Mouse (Mus musculus) Patski (cell line): Measurements from ENCODE around the gene Cebpb. TPM values are rescaled to one million over a fixed set of nuclear protein-coding genes. Genes with fewer than 3 reads are reported as not detected.

Experiments
- ATAC-seq: fragments of 100-300 bp; one replicate; pipeline ENCODE4 v1.8.0; 2021
- CTCF ChIA-PET: fragments of 350-600 bp; sonication (Branson Sonifier 250); formaldehyde crosslinking; loops from one replicate; lab custom pipeline; 2022; ENCODE audit warnings: inconsistent platforms; lab: Charles Lee
- POLR2A ChIA-PET: fragments of 350-600 bp; sonication (Branson Sonifier 250); formaldehyde crosslinking; loops from one replicate; lab custom pipeline; 2022; ENCODE audit warnings: antibody characterized with exemption, inconsistent platforms; lab: Charles Lee
- DNase-seq: peaks from one replicate; pipeline ENCODE4 v3.0.0-alpha.2; 2011; ENCODE audit warnings: low read depth, low spot score
- H3K27me3 ChIP-seq: fragments of 371-371 bp; one replicate; pipeline ENCODE4 v1.5.1; 2021
- CTCF ChIP-seq: fragments of 100-300 bp; IDR thresholded peaks from one replicate; pipeline ENCODE4 v1.5.1; 2021
- in situ Hi-C: fragments of 300-500 bp; cut with MboI; formaldehyde crosslinking; loops from 3 replicates; pipeline ENCODE4 v1.11.1; 2018; ENCODE audit warnings: low pct_unique_long_range_greater_than_20kb, mixed read lengths
- polyA plus RNA-seq: library from polyadenylated mRNA; unstranded; gene quantifications from one replicate; pipeline ENCODE4 v1.2.3, GENCODE M21; 2021

Cebpb gene
- polyA plus RNA-seq, 1 experiment from 2014 or later = 129 TPM

- in situ Hi-C loops = no loop called here
- DNase-seq (no peak), ATAC-seq (no peak)
- no peak for TF ChIP-seq CTCF
- POLR2A ChIA-PET = interaction anchor here (0.7 kb wide), 2 partner anchors 23 to 175 kb away, joined by 3 to 5 read pairs; no protein-coding TSS in a partner anchor
- CTCF ChIA-PET = no interaction called here
- H3K27me3 ChIP-seq = no peaks in the 10 kb centered on the region
Measured at GRCm38 (mm10) chr2:167665972-167666713, 22.6 kb upstream of the Cebpb start.

DNA sequence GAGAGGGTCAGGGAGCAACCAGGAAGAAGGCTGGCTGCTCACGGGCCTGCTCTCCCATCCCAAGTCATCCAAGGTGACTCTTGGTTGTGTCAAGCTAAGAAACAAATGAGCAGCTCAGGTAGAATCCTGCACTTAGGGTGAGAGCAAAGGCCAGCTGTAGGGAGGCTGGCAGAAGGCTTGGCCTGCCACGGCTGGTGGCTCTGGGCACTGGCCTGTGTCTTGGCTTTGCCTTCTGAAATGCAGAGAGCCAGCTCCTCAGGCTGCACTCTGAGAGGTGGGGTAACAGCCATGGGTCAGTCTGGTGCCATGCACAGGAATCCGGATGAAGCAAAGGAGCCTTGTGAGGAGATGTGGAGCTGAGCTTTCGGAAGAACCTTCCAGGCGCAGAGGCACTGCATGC is 20.3 kb upstream of the Cebpb start:
- DNase-seq = no peak
- CTCF ChIA-PET = no interaction called here
- in situ Hi-C loops = no loop called here
- no peak for ATAC-seq
- TF ChIP-seq CTCF = no peak
- no peaks in the 10 kb centered on the region for H3K27me3 ChIP-seq
- POLR2A ChIA-PET = no interaction called here

- ATAC-seq (no peak), DNase-seq (no peak)
- no peaks in the 10 kb centered on the region for H3K27me3 ChIP-seq
- ChIA-PET CTCF (no interaction called here), POLR2A (no interaction called here)
- TF ChIP-seq CTCF = no peak
- in situ Hi-C loops = no loop called here
Measured at GRCm38 (mm10) chr2:167669398-167669797, 19.3 kb upstream of the Cebpb start.

DNA sequence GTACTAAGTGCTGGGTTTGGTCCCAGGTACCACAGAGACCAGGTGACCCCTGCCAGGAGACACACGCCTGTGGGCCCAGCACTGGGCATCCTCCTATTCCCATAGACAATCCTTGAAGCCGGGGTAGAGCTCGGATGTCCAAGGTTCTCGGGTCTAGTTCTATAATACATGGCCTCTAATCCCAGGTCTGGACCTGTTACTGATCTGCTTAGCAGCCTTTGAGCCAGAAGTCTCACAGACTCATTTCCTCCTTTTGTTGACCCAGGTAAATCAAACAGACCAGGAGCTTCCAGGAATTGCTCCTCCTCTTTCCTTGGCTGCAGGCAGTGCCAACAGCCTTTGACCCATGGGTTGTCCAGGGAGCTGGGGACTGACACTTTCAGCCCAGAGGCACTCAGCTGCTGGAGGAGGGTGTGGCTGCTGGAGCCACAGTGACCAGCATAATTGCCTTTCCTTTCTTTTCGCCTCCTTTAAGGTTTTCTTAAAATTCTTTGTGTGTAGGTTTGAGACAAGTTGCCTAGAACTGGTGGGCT is 17.5 kb upstream of the Cebpb start:
- no peak for TF ChIP-seq CTCF
- ATAC-seq (no peak), DNase-seq (no peak)
- in situ Hi-C loops = loop anchor here (5.0 kb wide), 1 partner anchor 139 kb away; no protein-coding TSS in a partner anchor
- CTCF ChIA-PET = interaction anchor here (1.0 to 1.3 kb wide), 2 partner anchors 8 to 9 kb away, joined by 3 to 4 read pairs; no protein-coding TSS in a partner anchor
- POLR2A ChIA-PET = no interaction called here
- no peaks in the 10 kb centered on the region for H3K27me3 ChIP-seq

DNA sequence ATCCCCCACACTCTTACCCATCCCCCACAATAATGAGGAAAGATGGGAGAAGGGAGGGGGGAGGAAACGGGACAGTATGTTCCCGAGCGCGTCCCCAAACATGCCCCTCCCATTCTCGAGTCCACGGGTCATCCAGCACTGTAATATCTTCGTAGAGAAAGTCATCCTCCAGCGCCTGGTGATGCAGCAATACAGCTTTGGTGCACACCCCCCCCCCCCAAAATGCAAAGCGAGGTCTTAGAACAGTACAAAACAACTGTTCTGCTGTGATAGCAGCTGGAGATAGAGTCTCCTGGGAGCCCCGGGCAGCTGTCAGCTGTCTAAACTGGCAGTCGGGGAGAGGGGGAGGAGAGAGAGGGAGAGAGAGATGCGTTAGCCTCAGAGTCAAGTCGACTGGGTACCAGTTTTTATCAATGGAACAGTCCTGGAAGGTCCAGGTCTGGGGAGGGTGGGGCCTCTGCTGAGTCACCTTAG is 16.5 kb upstream of the Cebpb start:
- ChIA-PET POLR2A (no interaction called here), CTCF (interaction anchor here (0.7 to 1.0 kb wide), 2 partner anchors 67 to 223 kb away, joined by 3 to 5 read pairs; no protein-coding TSS in a partner anchor)
- in situ Hi-C loops = loop anchor here (5.0 kb wide), 1 partner anchor 140 kb away; no protein-coding TSS in a partner anchor
- ATAC-seq = no peak
- TF ChIP-seq CTCF = no peak
- no peak for DNase-seq
- no peaks in the 10 kb centered on the region for H3K27me3 ChIP-seq

DNA sequence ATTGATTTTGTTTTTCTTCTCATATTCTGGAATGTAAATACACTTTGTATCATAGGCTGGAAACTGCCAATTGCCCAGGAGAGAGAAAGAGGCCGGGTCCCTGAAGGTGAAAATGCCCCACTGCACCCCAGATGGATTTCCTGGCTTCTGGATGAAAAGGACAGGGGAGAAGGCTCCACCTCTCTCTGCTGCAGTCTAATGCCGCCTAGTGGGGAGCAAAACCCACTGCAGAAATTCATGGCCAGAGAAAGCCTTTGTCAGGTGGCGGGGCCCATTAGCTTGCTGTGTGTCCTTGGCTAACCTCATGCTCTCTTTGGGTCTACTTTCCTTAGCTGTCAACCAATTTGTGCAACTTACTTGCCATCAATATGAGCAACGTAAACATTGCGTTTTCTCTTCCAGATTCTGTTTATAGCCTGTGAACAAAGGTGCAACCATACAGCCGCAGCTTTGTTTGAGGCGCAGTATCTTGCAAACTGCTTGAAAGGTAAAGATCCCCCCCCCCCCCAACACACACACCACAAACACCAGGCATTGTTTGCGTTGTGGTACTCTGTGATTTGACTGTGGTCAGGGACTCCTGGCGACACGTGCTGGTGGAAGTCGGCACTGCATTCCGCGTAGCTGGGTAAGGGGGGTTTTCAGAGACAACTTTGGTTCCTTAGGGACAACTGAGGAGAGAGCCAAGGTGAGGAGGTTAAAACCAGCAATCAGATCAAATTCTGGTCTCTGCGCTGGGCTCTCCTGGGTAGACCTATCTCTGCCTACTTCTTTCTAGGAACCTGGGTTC is 13.4 kb upstream of the Cebpb start:
- DNase-seq = no peak
- H3K27me3 ChIP-seq = no peaks in the 10 kb centered on the region
- ATAC-seq = no peak
- peak; percentile 73 for TF ChIP-seq CTCF
- ChIA-PET CTCF (interaction anchor here (1.0 kb wide), 1 partner anchor 9 kb away, joined by 4 read pairs; no protein-coding TSS in a partner anchor), POLR2A (no interaction called here)
- in situ Hi-C loops = loop anchor here (5.0 kb wide), 1 partner anchor 33 kb away; no protein-coding TSS in a partner anchor

DNA sequence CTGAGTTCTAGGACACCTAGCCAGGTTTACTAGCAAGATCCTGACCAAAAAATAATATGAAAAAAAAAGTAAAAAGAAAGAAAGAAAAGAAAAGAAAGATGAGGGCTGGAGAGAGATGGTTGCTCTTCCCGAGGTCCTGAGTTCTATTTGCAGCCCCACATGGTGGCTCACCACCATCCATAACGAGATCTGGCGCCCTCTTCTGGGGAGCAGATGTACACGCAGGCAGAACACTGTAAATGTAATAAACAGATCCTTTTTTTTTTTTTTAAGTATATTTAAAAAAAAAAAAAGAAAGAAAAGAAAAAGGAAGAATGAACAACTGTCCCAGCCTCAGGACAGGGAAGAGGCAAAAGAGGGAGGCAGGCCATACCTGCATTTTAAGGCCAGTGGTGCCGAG is 10.1 kb upstream of the Cebpb start:
- ChIA-PET CTCF (interaction anchor here (1.1 to 5.2 kb wide), 5 partner anchors 8 to 213 kb away, joined by 3 to 94 read pairs (median 3); no protein-coding TSS in a partner anchor), POLR2A (no interaction called here)
- ATAC-seq = no peak
- in situ Hi-C loops = loop anchor here (5.0 kb wide), 1 partner anchor 36 kb away; no protein-coding TSS in a partner anchor
- no peak for DNase-seq
- no peak for TF ChIP-seq CTCF
- H3K27me3 ChIP-seq = no peaks in the 10 kb centered on the region

DNA sequence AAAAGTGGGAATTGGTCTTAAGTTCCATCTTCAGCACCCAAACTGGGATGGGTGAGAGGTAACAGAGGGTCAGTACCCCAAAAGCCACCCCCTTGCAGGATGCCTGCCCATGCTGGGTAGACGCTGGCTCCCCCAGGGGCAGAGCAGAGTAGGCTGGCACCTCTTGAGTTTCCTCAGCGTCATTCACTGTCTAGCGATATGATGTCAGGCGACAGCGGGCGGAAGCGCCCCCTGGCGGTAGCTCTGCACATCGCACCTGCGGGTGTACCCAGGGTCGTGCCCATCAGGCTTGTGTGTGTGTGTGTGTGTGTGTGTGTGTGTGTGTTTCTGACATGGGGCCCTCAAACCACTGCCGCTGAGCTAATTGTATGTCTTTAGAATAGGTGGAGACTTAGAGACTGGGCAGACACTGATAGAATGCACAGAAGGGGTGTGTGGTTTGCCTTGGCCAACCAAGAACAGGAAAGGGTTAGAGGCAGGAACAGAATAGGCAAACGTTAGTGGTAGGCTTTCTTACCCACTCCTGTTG is 8.7 kb upstream of the Cebpb start:
- in situ Hi-C loops = loop anchor here (5.0 kb wide), 1 partner anchor 38 kb away; no protein-coding TSS in a partner anchor
- no peak for TF ChIP-seq CTCF
- peak; percentile 28 for ATAC-seq
- ChIA-PET POLR2A (interaction anchor here (0.6 to 1.4 kb wide), 2 partner anchors 216 to 285 kb away, joined by 3 to 6 read pairs; no protein-coding TSS in a partner anchor), CTCF (interaction anchor here (0.7 to 5.2 kb wide), 19 partner anchors 9 to 270 kb away, joined by 3 to 94 read pairs (median 5); partner anchors contain the start of gene Gm20431)
- no peak for DNase-seq
- H3K27me3 ChIP-seq = no peaks in the 10 kb centered on the region

DNA sequence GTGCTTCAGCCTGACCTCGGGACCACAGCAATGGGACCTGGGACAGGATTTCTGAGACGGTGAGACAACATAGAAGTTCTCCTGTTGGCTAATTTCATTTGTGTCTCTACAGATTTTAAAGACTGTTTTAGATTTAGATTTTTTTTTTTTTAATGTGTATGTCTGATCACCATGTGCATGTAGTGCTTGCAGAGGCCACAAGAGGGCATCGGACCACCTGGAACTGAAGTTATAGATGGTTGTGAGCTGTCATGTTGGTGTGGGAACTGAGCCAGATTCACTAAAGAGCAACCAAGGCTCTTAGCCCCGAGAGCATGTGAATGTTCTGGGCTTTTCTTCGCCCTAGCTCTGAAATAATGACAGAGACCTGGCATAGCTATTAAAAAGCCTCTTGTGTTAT is 8.1 kb upstream of the Cebpb start:
- in situ Hi-C loops = no loop called here
- DNase-seq (no peak), ATAC-seq (no peak)
- TF ChIP-seq CTCF = no peak
- H3K27me3 ChIP-seq = no peaks in the 10 kb centered on the region
- ChIA-PET POLR2A (interaction anchor here (1.4 kb wide), 1 partner anchor 215 kb away, joined by 6 read pairs; no protein-coding TSS in a partner anchor), CTCF (interaction anchor here (0.7 to 5.2 kb wide), 22 partner anchors 9 to 281 kb away, joined by 3 to 94 read pairs (median 4); partner anchors contain the start of gene Gm20431)

- ChIA-PET CTCF (interaction anchor here (1.3 to 5.2 kb wide), 2 partner anchors 9 to 208 kb away, joined by 4 to 94 read pairs; no protein-coding TSS in a partner anchor), POLR2A (no interaction called here)
- no peaks in the 10 kb centered on the region for H3K27me3 ChIP-seq
- no peak for TF ChIP-seq CTCF
- in situ Hi-C loops = no loop called here
- DNase-seq (no peak), ATAC-seq (no peak)
Measured at GRCm38 (mm10) chr2:167683721-167684120, 5.0 kb upstream of the Cebpb start.
